Mouse (Mus musculus): ENCODE measurements around the gene Car2. TPM values are rescaled to one million over a fixed set of nuclear protein-coding genes. Genes with fewer than 3 reads are reported as not detected.

Gene Car2
- polyA plus RNA-seq, 1 experiment from 2014 or later = 18.8 TPM

DNA sequence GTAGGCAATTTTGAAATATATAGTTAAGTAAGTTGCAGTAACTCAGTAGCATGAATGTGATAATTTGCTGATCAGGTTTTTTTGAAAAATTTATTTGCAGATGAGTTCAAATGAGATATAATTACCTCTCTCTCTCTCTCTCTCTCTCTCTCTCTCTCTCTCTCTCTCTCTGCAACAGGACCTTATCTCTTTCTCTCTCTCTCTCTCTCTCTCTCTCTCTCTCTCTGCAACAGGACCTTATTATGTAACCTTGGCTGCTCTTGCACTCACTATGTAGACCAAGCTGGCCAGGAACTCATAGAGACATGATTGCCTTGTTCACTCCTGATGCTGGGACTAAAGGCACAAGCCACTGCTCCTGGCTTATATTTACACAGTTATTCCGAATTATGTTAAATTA, 24.9 kb upstream of the Car2 start:
- ATAC-seq (ENCODE audit: low FRiP score, low TSS enrichment) (no peak), DNase-seq (no peak)
- Histone ChIP-seq H3K4me3 (replicated peaks; ENCODE audit: low read depth, low read length) (no peak overlapping the region), H3K27ac (replicated peaks; ENCODE audit: low read depth, low read length) (no peak overlapping the region), H3K4me1 (ENCODE audit: control insufficient read depth, insufficient read depth, low read length) (peaks cover 6% of the 10 kb centered on the region; the same call in 1 of the 2 replicates), H3K9me3 (ENCODE audit: control insufficient read depth, low read length) (no peaks in the 10 kb centered on the region), H3K4me2 (ENCODE audit: low read length) (no peak overlapping the region), H3K36me3 (ENCODE audit: control insufficient read depth, insufficient read depth, low read length) (no peaks in the 10 kb centered on the region), H3K27me3 (ENCODE audit: control insufficient read depth, insufficient read depth, low read length) (no peaks in the 10 kb centered on the region), H3K9ac (replicated peaks; ENCODE audit: low read length) (no peak overlapping the region)
- 83% methylated on average over 1 of the region's 1 CpGs for WGBS

DNA sequence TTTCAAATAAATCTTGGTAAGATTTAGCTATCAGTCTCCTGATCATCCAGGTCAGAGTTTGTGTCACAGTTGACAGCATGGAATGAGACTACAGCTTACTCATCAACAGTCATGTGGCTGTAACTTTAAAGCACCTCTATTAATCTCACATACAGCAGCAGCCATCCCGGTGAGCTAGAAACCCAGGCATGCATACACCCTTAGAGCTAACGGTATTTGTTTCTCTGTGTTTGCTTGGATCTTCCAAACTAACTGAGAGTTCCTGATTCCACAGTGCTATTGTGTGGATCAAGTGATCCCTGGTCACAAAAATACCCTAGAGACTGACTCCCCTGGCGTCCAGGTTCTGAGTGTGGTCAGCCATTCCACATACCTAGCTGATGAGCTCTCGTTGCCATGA, 24.3 kb upstream of the Car2 start:
- WGBS = 4% methylated on average over 4 of the region's 4 CpGs

DNA sequence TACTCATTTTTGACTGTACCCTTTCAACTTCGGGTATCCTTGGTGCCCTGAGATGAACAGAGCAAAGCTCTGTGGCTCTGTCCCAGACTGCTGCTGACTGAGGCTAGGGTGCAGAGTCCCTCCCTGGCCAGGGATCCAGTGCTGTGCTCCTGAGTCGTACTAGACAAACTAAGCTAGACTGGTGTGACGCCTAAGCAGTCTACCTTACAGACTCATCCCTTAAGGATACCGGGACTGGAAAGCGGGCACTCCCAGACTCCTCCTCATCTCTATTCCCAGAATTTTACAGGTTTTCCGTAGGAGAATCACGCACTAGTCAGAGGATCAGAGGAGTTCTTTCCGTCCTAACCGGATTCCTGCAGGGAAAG, 23.4 kb upstream of the Car2 start:
- Histone ChIP-seq H3K27me3 (ENCODE audit: control insufficient read depth, insufficient read depth, low read length) (no peaks in the 10 kb centered on the region), H3K27ac (replicated peaks; ENCODE audit: low read depth, low read length) (no peak overlapping the region), H3K9me3 (ENCODE audit: control insufficient read depth, low read length) (no peaks in the 10 kb centered on the region), H3K4me2 (ENCODE audit: low read length) (peak overlapping the region; percentile 85), H3K4me3 (replicated peaks; ENCODE audit: low read depth, low read length) (peak overlapping the region; percentile 42), H3K4me1 (ENCODE audit: control insufficient read depth, insufficient read depth, low read length) (peaks cover 6% of the 10 kb centered on the region; the same call in 1 of the 2 replicates), H3K9ac (replicated peaks; ENCODE audit: low read length) (peak overlapping the region; percentile 55), H3K36me3 (ENCODE audit: control insufficient read depth, insufficient read depth, low read length) (no peaks in the 10 kb centered on the region)
- DNase-seq (peak; percentile 56), ATAC-seq (ENCODE audit: low FRiP score, low TSS enrichment) (peak; percentile 77)
- 1% methylated on average over 9 of the region's 9 CpGs for WGBS

More for the DNA sequence above, 24.3 kb upstream of the Car2 start:
- H3K4me3 ChIP-seq (replicated peaks; ENCODE audit: low read depth, low read length) = peak overlapping the region; percentile 42; the same call in 1 of the 2 replicates
- no peaks in the 10 kb centered on the region for H3K27me3 ChIP-seq (ENCODE audit: control insufficient read depth, insufficient read depth, low read length)
- H3K27ac ChIP-seq (replicated peaks; ENCODE audit: low read depth, low read length) = no peak overlapping the region
- H3K9me3 ChIP-seq (ENCODE audit: control insufficient read depth, low read length) = no peaks in the 10 kb centered on the region
- H3K4me1 ChIP-seq (ENCODE audit: control insufficient read depth, insufficient read depth, low read length) = peaks cover 6% of the 10 kb centered on the region; the same call in 1 of the 2 replicates
- H3K9ac ChIP-seq (replicated peaks; ENCODE audit: low read length) = no peak overlapping the region
- DNase-seq (peak; percentile 19), ATAC-seq (ENCODE audit: low FRiP score, low TSS enrichment) (no peak)
- no peaks in the 10 kb centered on the region for H3K36me3 ChIP-seq (ENCODE audit: control insufficient read depth, insufficient read depth, low read length)
- H3K4me2 ChIP-seq (ENCODE audit: low read length) = peak overlapping the region; percentile 85

DNA sequence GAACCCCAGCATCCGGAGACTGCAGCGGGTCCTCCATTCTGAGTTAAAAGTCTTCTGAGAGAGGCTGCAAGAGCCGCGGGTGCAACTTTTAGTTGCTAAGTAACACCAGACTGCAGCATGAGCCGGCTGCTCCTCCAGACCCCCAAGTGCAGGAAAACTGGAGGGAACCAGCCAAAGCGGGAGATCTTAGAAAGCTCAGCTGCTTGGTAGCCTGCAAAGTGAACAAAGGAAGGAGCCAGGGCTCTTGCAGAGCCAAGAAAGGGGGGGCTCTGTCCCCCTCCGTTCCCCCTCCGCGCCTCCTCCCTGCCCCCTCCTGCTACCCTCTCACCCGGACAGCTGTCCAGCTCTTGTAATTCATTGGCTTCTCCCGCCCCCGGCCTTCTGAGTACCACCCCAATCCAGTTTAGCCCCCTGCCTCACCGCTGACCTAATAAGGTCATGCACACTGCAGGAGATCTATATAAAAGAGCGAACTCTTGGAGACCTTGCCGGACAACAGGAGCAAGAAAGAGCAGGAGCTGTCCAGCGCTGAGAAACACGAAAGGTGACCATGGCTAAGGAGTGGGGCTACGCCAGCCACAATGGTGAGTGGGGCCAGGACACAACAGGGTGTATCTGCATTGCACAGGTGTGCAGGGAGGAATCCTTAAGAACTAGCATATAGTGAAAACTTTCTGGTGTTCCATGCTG, 22.9 kb upstream of the Car2 start, which contains the start of gene Car3:
Car3 (plus strand) TSS at position 491 of the 690 bp plus-strand sequence.
- Histone ChIP-seq H3K4me1 (ENCODE audit: control insufficient read depth, insufficient read depth, low read length) (peaks cover 6% of the 10 kb centered on the region; the same call in 1 of the 2 replicates), H3K36me3 (ENCODE audit: control insufficient read depth, insufficient read depth, low read length) (no peaks in the 10 kb centered on the region), H3K4me3 (replicated peaks; ENCODE audit: low read depth, low read length) (peak within 1 kb of the TSS; percentile 42), H3K4me2 (ENCODE audit: low read length) (peak within 1 kb of the TSS; percentile 85), H3K27me3 (ENCODE audit: control insufficient read depth, insufficient read depth, low read length) (no peaks in the 10 kb centered on the region), H3K9me3 (ENCODE audit: control insufficient read depth, low read length) (no peaks in the 10 kb centered on the region), H3K9ac (replicated peaks; ENCODE audit: low read length) (peak within 1 kb of the TSS; percentile 55), H3K27ac (replicated peaks; ENCODE audit: low read depth, low read length) (no peak within 1 kb of the TSS)
- WGBS = 3% methylated on average over 18 of the region's 18 CpGs
- DNase-seq (peak; percentile 77), ATAC-seq (ENCODE audit: low FRiP score, low TSS enrichment) (peak; percentile 85)

DNA sequence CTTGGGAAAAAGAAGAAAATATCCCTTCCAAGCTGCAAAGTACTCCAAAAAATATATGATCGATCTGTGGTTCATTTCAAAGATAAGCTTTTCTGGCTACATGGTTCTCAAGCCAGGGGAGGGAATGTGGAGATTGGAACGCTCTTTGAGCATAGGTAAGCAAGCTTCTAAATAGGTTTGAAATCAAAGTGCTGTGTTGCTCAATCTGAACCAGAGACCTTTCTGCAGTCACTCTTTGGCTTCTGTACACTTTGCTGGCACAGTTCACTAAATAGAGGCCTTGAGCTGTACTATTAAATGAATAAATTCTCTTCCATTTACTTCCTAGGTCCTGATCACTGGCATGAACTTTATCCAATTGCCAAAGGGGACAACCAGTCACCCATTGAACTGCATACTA, 22.2 kb upstream of the Car2 start:
- no peaks in the 10 kb centered on the region for H3K36me3 ChIP-seq (ENCODE audit: control insufficient read depth, insufficient read depth, low read length)
- no peaks in the 10 kb centered on the region for H3K27me3 ChIP-seq (ENCODE audit: control insufficient read depth, insufficient read depth, low read length)
- no peak overlapping the region for H3K27ac ChIP-seq (replicated peaks; ENCODE audit: low read depth, low read length)
- H3K4me1 ChIP-seq (ENCODE audit: control insufficient read depth, insufficient read depth, low read length) = peaks cover 6% of the 10 kb centered on the region; the same call in 1 of the 2 replicates
- H3K4me2 ChIP-seq (ENCODE audit: low read length) = no peak overlapping the region
- DNase-seq (no peak), ATAC-seq (ENCODE audit: low FRiP score, low TSS enrichment) (no peak)
- H3K9me3 ChIP-seq (ENCODE audit: control insufficient read depth, low read length) = no peaks in the 10 kb centered on the region
- no peak overlapping the region for H3K9ac ChIP-seq (replicated peaks; ENCODE audit: low read length)
- H3K4me3 ChIP-seq (replicated peaks; ENCODE audit: low read depth, low read length) = no peak overlapping the region
- WGBS = 92% methylated on average over 2 of the region's 2 CpGs

DNA sequence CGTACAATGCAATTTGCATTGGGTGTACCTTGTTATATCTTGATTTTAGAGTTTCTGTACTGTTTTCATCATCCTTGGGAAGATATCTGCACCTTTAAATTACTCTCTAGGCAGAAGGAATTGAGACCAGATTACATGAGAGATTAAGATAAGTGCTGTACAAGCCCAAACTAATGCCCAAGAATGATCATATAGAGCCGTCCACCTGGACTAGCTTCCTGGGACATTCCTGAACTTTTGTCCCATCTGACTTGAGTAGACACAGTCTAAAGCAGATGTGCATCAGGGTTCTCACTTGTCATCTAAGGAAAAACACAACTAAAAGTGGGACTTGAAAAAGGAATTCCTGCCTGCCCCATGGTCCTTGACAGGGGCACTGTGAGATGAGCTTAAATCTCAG, 20.1 kb upstream of the Car2 start:
- H3K4me3 ChIP-seq (replicated peaks; ENCODE audit: low read depth, low read length) = no peak overlapping the region
- H3K27ac ChIP-seq (replicated peaks; ENCODE audit: low read depth, low read length) = no peak overlapping the region
- DNase-seq (no peak), ATAC-seq (ENCODE audit: low FRiP score, low TSS enrichment) (no peak)
- no peak overlapping the region for H3K4me2 ChIP-seq (ENCODE audit: low read length)
- no peak overlapping the region for H3K9ac ChIP-seq (replicated peaks; ENCODE audit: low read length)
- H3K9me3 ChIP-seq (ENCODE audit: control insufficient read depth, low read length) = no peaks in the 10 kb centered on the region
- H3K36me3 ChIP-seq (ENCODE audit: control insufficient read depth, insufficient read depth, low read length) = no peaks in the 10 kb centered on the region
- 55% methylated on average over 2 of the region's 2 CpGs for WGBS
- no peaks in the 10 kb centered on the region for H3K27me3 ChIP-seq (ENCODE audit: control insufficient read depth, insufficient read depth, low read length)
- peaks cover 6% of the 10 kb centered on the region; the same call in 1 of the 2 replicates for H3K4me1 ChIP-seq (ENCODE audit: control insufficient read depth, insufficient read depth, low read length)

DNA sequence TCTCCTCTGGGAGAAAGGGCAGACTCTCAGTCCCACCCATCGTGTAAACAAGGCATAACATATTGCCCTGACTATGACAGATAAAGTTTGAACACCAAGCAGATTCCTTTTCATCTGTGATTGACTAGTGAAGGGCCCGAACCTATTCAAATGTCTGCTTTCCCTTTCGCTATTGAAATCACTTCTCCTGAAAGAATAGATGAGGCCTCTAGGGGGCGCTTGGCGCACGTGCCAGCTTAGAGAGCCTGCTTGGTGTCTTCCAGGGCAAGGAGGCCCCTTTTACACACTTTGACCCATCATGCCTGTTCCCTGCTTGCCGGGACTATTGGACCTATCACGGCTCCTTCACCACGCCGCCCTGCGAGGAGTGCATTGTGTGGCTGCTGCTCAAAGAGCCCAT, 16.3 kb upstream of the Car2 start:
- 13% methylated on average over 11 of the region's 11 CpGs for WGBS
- Histone ChIP-seq H3K36me3 (ENCODE audit: control insufficient read depth, insufficient read depth, low read length) (no peaks in the 10 kb centered on the region), H3K27ac (replicated peaks; ENCODE audit: low read depth, low read length) (no peak overlapping the region), H3K4me3 (replicated peaks; ENCODE audit: low read depth, low read length) (no peak overlapping the region), H3K4me1 (ENCODE audit: control insufficient read depth, insufficient read depth, low read length) (no peaks in the 10 kb centered on the region), H3K27me3 (ENCODE audit: control insufficient read depth, insufficient read depth, low read length) (no peaks in the 10 kb centered on the region), H3K4me2 (ENCODE audit: low read length) (no peak overlapping the region), H3K9ac (replicated peaks; ENCODE audit: low read length) (no peak overlapping the region), H3K9me3 (ENCODE audit: control insufficient read depth, low read length) (no peaks in the 10 kb centered on the region)
- ATAC-seq (ENCODE audit: low FRiP score, low TSS enrichment) = peak; percentile 60; the same call in 1 of the 2 replicates
- DNase-seq = peak; percentile 84

DNA sequence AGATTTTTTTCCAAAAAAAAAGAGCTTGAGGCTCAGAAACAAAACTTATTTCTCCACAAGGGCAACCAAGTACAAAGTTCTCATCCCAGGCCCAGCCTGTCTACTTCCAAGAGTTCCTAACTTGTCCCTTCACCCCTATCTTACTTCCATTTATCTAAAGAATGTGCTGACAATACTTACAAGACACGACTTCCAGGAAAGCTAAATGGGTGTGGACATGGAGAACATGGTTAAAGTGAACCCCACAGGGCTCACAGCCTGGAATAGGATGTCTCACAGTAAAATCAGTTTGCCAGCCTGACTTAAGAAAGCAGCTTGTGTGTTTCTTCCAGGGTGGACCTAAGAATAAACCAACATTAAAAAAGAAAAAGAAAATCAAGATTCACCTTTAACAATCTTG, 15.5 kb upstream of the Car2 start:
- H3K4me1 ChIP-seq (ENCODE audit: control insufficient read depth, insufficient read depth, low read length) = no peaks in the 10 kb centered on the region
- DNase-seq (no peak), ATAC-seq (ENCODE audit: low FRiP score, low TSS enrichment) (no peak)
- no peaks in the 10 kb centered on the region for H3K36me3 ChIP-seq (ENCODE audit: control insufficient read depth, insufficient read depth, low read length)
- H3K27ac ChIP-seq (replicated peaks; ENCODE audit: low read depth, low read length) = no peak overlapping the region
- WGBS = 72% methylated on average over 1 of the region's 1 CpGs
- H3K9me3 ChIP-seq (ENCODE audit: control insufficient read depth, low read length) = no peaks in the 10 kb centered on the region
- no peak overlapping the region for H3K4me3 ChIP-seq (replicated peaks; ENCODE audit: low read depth, low read length)
- H3K4me2 ChIP-seq (ENCODE audit: low read length) = no peak overlapping the region
- H3K9ac ChIP-seq (replicated peaks; ENCODE audit: low read length) = no peak overlapping the region
- H3K27me3 ChIP-seq (ENCODE audit: control insufficient read depth, insufficient read depth, low read length) = no peaks in the 10 kb centered on the region

DNA sequence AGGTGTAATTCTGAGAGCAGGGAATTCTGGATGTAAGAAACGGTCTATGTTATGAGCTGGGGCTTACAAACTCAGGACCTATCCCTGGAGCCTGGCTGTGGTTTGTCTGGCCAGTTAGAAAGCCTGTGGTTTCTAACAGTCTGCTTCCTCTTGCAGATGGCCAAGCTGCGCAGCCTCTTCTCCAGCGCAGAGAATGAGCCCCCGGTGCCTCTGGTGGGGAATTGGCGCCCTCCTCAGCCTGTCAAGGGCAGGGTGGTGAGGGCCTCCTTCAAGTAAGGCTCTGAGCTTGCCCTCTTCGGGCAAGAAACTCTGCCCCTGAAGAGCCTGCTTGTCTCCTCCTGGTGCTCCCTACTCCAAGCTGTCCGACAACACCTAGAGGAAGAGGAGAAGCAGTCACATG, 14.7 kb upstream of the Car2 start:
- Histone ChIP-seq H3K27me3 (ENCODE audit: control insufficient read depth, insufficient read depth, low read length) (no peaks in the 10 kb centered on the region), H3K27ac (replicated peaks; ENCODE audit: low read depth, low read length) (no peak overlapping the region), H3K4me1 (ENCODE audit: control insufficient read depth, insufficient read depth, low read length) (no peaks in the 10 kb centered on the region), H3K4me3 (replicated peaks; ENCODE audit: low read depth, low read length) (no peak overlapping the region), H3K9ac (replicated peaks; ENCODE audit: low read length) (no peak overlapping the region), H3K4me2 (ENCODE audit: low read length) (no peak overlapping the region), H3K9me3 (ENCODE audit: control insufficient read depth, low read length) (no peaks in the 10 kb centered on the region), H3K36me3 (ENCODE audit: control insufficient read depth, insufficient read depth, low read length) (no peaks in the 10 kb centered on the region)
- 51% methylated on average over 7 of the region's 7 CpGs for WGBS
- 0 out of 2 replicates have a peak, but pooled peaks have one; percentile 24 for ATAC-seq (ENCODE audit: low FRiP score, low TSS enrichment)
- DNase-seq = no peak
